Mouse (Mus musculus) CD4-positive naive resting alpha-beta T cell, adult 76 days (primary cell): ENCODE measurements around the gene Cyfip2. TPM values are rescaled to one million over a fixed set of nuclear protein-coding genes. Genes with fewer than 3 reads are reported as not detected.

Source experiments
- total RNA-seq: library from RNA; stranded (reverse); gene quantifications from one replicate; pipeline ENCODE4 v1.2.4, GENCODE M21; 2023

Gene Cyfip2
- total RNA-seq = 173 TPM

GRCm38 (mm10) chr11:46312523-46313035, at the start of gene Cyfip2:
Cyfip2 (minus strand) TSS chr11:46312859.

DNA sequence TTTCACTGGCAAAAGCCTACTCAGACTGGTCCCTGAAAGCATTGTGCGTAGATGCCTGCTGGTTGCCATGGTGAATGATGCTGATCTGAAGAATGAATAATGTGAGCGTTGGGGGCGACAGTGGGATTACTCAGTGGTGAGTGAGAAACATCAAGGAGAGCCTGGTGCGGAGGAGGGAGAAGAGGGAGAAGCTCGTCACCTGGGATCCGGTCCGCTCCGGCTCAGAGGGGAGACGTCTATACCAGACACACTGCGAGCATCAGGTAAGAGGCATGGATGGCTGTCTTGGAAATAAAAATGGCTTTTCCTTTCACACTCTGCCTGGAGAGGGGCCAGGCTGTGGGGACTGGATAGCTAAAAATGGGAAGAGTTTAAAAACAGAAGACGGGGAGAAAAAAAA, 77.3 kb downstream of the Cyfip2 start, which contains the start of gene Fndc9:
Gene Fndc9 (plus strand): TSS at position 198 of the 400 bp plus-strand sequence.

DNA sequence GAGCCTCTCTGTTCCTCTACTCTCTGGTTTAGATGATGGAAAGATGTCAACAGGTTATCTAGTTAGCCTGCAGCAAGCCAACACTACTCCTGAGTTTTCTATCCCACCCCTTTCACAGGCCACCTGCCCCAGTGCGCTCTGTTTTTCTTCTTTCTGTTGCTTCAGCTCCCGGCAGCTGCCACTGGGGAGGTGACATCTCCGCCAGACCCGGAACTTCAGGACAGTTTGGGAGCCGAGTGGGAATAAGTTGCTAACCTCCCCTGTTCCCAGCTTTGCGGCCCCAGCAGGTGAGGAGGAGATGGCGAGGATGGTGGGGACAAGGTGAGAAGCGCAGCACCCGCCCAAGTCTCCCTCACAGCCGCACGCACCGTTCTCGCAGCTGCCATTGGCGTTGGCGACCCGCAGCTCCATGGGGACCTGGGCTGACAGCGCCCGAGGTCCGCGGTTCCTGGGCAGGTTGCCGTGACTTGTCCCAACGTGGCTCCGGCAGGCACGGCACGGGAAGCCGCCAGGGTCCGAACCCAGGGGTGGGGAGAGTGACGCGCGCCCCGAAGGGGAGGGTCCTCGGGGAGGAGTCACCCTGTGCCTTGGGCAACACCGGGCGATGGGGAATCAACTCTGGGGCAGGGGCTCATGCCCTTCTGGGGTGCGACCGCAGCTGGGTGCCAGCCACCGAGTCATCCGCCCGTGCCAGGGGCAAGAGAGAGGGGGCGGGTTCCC, 146.6 kb downstream of the Cyfip2 start, which contains the start of gene Nipal4:
Gene Nipal4 (minus strand): TSS at position 643 of the 720 bp plus-strand sequence.

Other genes with a start within 250 kb of the Cyfip2 start
- 0.15 TPM for gene Nipal4, start 146.4 kb downstream of the Cyfip2 start, total RNA-seq
- not detected for gene Fndc9, start 77.3 kb downstream of the Cyfip2 start, total RNA-seq
- 707 TPM for gene Itk, start 76.7 kb upstream of the Cyfip2 start, total RNA-seq
- gene Fam71b, start 83.7 kb upstream of the Cyfip2 start, total RNA-seq = not detected
- 42.3 TPM for gene Med7, start 124.1 kb upstream of the Cyfip2 start, total RNA-seq
- 2.0 TPM for gene Havcr2, start 142.1 kb upstream of the Cyfip2 start, total RNA-seq
- gene Gm12169, start 211.4 kb upstream of the Cyfip2 start, total RNA-seq = not detected